Mouse (Mus musculus): ENCODE data around the gene Tnfrsf12a. TPM values are rescaled to one million over a fixed set of nuclear protein-coding genes. Genes with fewer than 3 reads are reported as not detected.

Gene Tnfrsf12a
- total RNA-seq, 1 experiment, result 138 TPM

GRCm38 (mm10) chr17:23664556-23665021, 12.7 kb downstream of the Tnfrsf12a start:
- TF ChIP-seq CHD2 (IDR thresholded peaks at IDR 0.05; ENCODE audit: low read depth, low read length), result no peak
- no peak for TF ChIP-seq ZNF384 (IDR thresholded peaks at IDR 0.05; ENCODE audit: low read depth, low read length)
- TF ChIP-seq HCFC1 (IDR thresholded peaks at IDR 0.05; ENCODE audit: borderline replicate concordance, insufficient read depth, low read length), result no peak
- TF ChIP-seq MAFK (IDR thresholded peaks at IDR 0.05; ENCODE audit: insufficient read depth, low read depth, low read length), result no peak
- TF ChIP-seq ZC3H11A (IDR thresholded peaks at IDR 0.05; ENCODE audit: borderline replicate concordance, low read depth, low read length), result no peak
- H3K27ac ChIP-seq (ENCODE audit: insufficient read depth, low read depth, low read length, poor library complexity, severe bottlenecking), result no peak overlapping the region
- DNase-seq (ENCODE audit: low read depth, low spot score), result no peak
- H3K9ac ChIP-seq (ENCODE audit: insufficient read depth, low read depth, low read length, poor library complexity, severe bottlenecking), result no peak overlapping the region
- H3K9me3 ChIP-seq (ENCODE audit: control insufficient read depth, insufficient read depth, low read depth, low read length), result no peaks in the 10 kb centered on the region
- no peak overlapping the region for H3K4me3 ChIP-seq (ENCODE audit: insufficient read depth in 1 of 2, low read depth in 1 of 2, low read length in 2 of 2, poor library complexity in 1 of 2, severe bottlenecking in 1 of 2)
- peaks cover 19% of the 10 kb centered on the region for H3K36me3 ChIP-seq (ENCODE audit: control insufficient read depth, insufficient read depth, low read length, poor library complexity, severe bottlenecking)
- H3K4me1 ChIP-seq (ENCODE audit: control insufficient read depth in 2 of 2, insufficient read depth in 2 of 2, low read length in 2 of 2, poor library complexity in 1 of 2), result peaks cover 0 to 18% of the 10 kb centered on the region in 2 experiments; a peak in 1 of 4 replicates
- in situ Hi-C loops (cut with MboI; ENCODE audit: low sequenced_read_pairs in 2 of 2, unreplicated experiment in 2 of 2), result no loop called here

DNA sequence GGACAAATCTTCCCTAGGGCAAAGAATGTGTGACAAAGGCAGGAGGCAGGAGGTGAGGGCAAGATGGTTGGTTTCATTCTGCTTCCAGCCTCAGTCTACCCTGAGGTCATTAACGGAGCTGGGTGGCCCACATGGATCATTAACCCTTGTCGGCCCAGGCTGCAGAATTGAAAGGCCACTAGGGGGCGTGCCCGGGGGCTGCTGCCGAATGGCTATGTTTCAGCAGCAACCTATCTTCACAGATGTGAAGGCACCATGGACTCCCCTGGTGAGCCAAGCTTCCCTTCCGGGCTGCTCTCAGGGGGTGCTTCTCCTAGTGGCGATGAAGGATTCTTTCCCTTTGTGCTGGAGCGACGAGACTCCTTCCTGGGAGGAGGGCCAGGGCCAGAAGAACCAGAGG, 15.7 kb downstream of the Tnfrsf12a start:
- no peak for DNase-seq (ENCODE audit: low read depth, low spot score)
- in situ Hi-C loops (cut with MboI; ENCODE audit: low sequenced_read_pairs in 2 of 2, unreplicated experiment in 2 of 2), result no loop called here
- Histone ChIP-seq H3K9ac (ENCODE audit: insufficient read depth, low read depth, low read length, poor library complexity, severe bottlenecking) (no peak overlapping the region), H3K4me3 (ENCODE audit: insufficient read depth in 1 of 2, low read depth in 1 of 2, low read length in 2 of 2, poor library complexity in 1 of 2, severe bottlenecking in 1 of 2) (no peak overlapping the region), H3K36me3 (ENCODE audit: control insufficient read depth, insufficient read depth, low read length, poor library complexity, severe bottlenecking) (peaks cover 2% of the 10 kb centered on the region; the same call in 1 of the 2 replicates), H3K27ac (ENCODE audit: insufficient read depth, low read depth, low read length, poor library complexity, severe bottlenecking) (no peak overlapping the region), H3K4me1 (ENCODE audit: control insufficient read depth in 2 of 2, insufficient read depth in 2 of 2, low read length in 2 of 2, poor library complexity in 1 of 2) (peaks cover 0 to 14% of the 10 kb centered on the region in 2 experiments; a peak in 1 of 4 replicates), H3K9me3 (ENCODE audit: control insufficient read depth, insufficient read depth, low read depth, low read length) (no peaks in the 10 kb centered on the region)
- TF ChIP-seq MAFK (IDR thresholded peaks at IDR 0.05; ENCODE audit: insufficient read depth, low read depth, low read length) (no peak), ZC3H11A (IDR thresholded peaks at IDR 0.05; ENCODE audit: borderline replicate concordance, low read depth, low read length) (no peak), ZNF384 (IDR thresholded peaks at IDR 0.05; ENCODE audit: low read depth, low read length) (no peak), HCFC1 (IDR thresholded peaks at IDR 0.05; ENCODE audit: borderline replicate concordance, insufficient read depth, low read length) (no peak), CHD2 (IDR thresholded peaks at IDR 0.05; ENCODE audit: low read depth, low read length) (no peak)

GRCm38 (mm10) chr17:23660876-23661200, 16.4 kb downstream of the Tnfrsf12a start:
- Histone ChIP-seq H3K9ac (ENCODE audit: insufficient read depth, low read depth, low read length, poor library complexity, severe bottlenecking) (no peak overlapping the region), H3K4me3 (ENCODE audit: insufficient read depth in 1 of 2, low read depth in 1 of 2, low read length in 2 of 2, poor library complexity in 1 of 2, severe bottlenecking in 1 of 2) (peak overlapping the region; percentile 64 to 70), H3K36me3 (ENCODE audit: control insufficient read depth, insufficient read depth, low read length, poor library complexity, severe bottlenecking) (no peaks in the 10 kb centered on the region), H3K9me3 (ENCODE audit: control insufficient read depth, insufficient read depth, low read depth, low read length) (no peaks in the 10 kb centered on the region), H3K27ac (ENCODE audit: insufficient read depth, low read depth, low read length, poor library complexity, severe bottlenecking) (no peak overlapping the region), H3K4me1 (ENCODE audit: control insufficient read depth in 2 of 2, insufficient read depth in 2 of 2, low read length in 2 of 2, poor library complexity in 1 of 2) (peaks cover 0 to 13% of the 10 kb centered on the region in 2 experiments; a peak in 1 of 4 replicates)
- no peak for TF ChIP-seq HCFC1 (IDR thresholded peaks at IDR 0.05; ENCODE audit: borderline replicate concordance, insufficient read depth, low read length)
- TF ChIP-seq MAFK (IDR thresholded peaks at IDR 0.05; ENCODE audit: insufficient read depth, low read depth, low read length), result no peak
- no peak for TF ChIP-seq CHD2 (IDR thresholded peaks at IDR 0.05; ENCODE audit: low read depth, low read length)
- TF ChIP-seq ZC3H11A (IDR thresholded peaks at IDR 0.05; ENCODE audit: borderline replicate concordance, low read depth, low read length), result no peak
- no peak for TF ChIP-seq ZNF384 (IDR thresholded peaks at IDR 0.05; ENCODE audit: low read depth, low read length)
- in situ Hi-C loops (cut with MboI; ENCODE audit: low sequenced_read_pairs in 2 of 2, unreplicated experiment in 2 of 2), result no loop called here
- DNase-seq (ENCODE audit: low read depth, low spot score), result no peak

- in situ Hi-C loops (cut with MboI; ENCODE audit: low sequenced_read_pairs in 2 of 2, unreplicated experiment in 2 of 2), result no loop called here
Observed at GRCm38 (mm10) chr17:23660117-23660875, 17.0 kb downstream of the Tnfrsf12a start, which contains the start of gene Bicdl2. Gene Bicdl2, plus strand, starts transcription at chr17:23660506.

More at GRCm38 (mm10) chr17:23660117-23660875, 17.0 kb downstream of the Tnfrsf12a start, which contains the start of gene Bicdl2:
- no peak within 1 kb of the TSS; the same call in 1 of the 2 replicates for H3K9ac ChIP-seq (ENCODE audit: insufficient read depth, low read depth, low read length, poor library complexity, severe bottlenecking)
- TF ChIP-seq ZC3H11A (IDR thresholded peaks at IDR 0.05; ENCODE audit: borderline replicate concordance, low read depth, low read length) (no peak), HCFC1 (IDR thresholded peaks at IDR 0.05; ENCODE audit: borderline replicate concordance, insufficient read depth, low read length) (no peak), ZNF384 (IDR thresholded peaks at IDR 0.05; ENCODE audit: low read depth, low read length) (no peak), CHD2 (IDR thresholded peaks at IDR 0.05; ENCODE audit: low read depth, low read length) (no peak), MAFK (IDR thresholded peaks at IDR 0.05; ENCODE audit: insufficient read depth, low read depth, low read length) (no peak)
- H3K27ac ChIP-seq (ENCODE audit: insufficient read depth, low read depth, low read length, poor library complexity, severe bottlenecking), result no peak within 1 kb of the TSS
- H3K36me3 ChIP-seq (ENCODE audit: control insufficient read depth, insufficient read depth, low read length, poor library complexity, severe bottlenecking), result no peaks in the 10 kb centered on the region
- no peak for DNase-seq (ENCODE audit: low read depth, low spot score)
- H3K4me1 ChIP-seq (ENCODE audit: control insufficient read depth in 2 of 2, insufficient read depth in 2 of 2, low read length in 2 of 2, poor library complexity in 1 of 2), result peaks cover 0 to 8% of the 10 kb centered on the region in 2 experiments; a peak in 1 of 4 replicates
- H3K4me3 ChIP-seq (ENCODE audit: insufficient read depth in 1 of 2, low read depth in 1 of 2, low read length in 2 of 2, poor library complexity in 1 of 2, severe bottlenecking in 1 of 2), result peak within 1 kb of the TSS; percentile 64 to 70
- no peaks in the 10 kb centered on the region for H3K9me3 ChIP-seq (ENCODE audit: control insufficient read depth, insufficient read depth, low read depth, low read length)

All from ES-E14 (cell line).